Mouse (Mus musculus) C2C12 (cell line): Measurements from ENCODE around the gene Moxd1.

ENCODE experiments used
- CEBPB ChIP-seq: IDR thresholded peaks from one replicate; pipeline ENCODE4 v1.6.1; 2011; ENCODE audit warnings: low read depth, mild to moderate bottlenecking, control low read depth, moderate library complexity
- CTCF ChIP-seq: IDR thresholded peaks from one replicate; pipeline ENCODE4 v1.5.1; 2011; ENCODE audit not compliant: control insufficient read depth, insufficient read depth, insufficient read length
- FOSL1 ChIP-seq: IDR thresholded peaks from one replicate; pipeline ENCODE4 v1.8.0; 2011; ENCODE audit warnings: mild to moderate bottlenecking, low read length; ENCODE audit not compliant: poor library complexity, insufficient read depth, severe bottlenecking
- USF1 ChIP-seq: IDR thresholded peaks from one replicate; pipeline ENCODE4 v1.6.1; 2011; ENCODE audit warnings: low read depth, mild to moderate bottlenecking, control low read depth, moderate library complexity

- TF ChIP-seq USF1 (no peak), CTCF (no peak), CEBPB (no peak), FOSL1 (no peak)
Measured at GRCm38 (mm10) chr10:24251631-24252030, 28.3 kb downstream of the Moxd1 start.
